Mouse (Mus musculus): ENCODE measurements around the gene Pisd.
"Not testable (repeated sequence)": the region's sequence is repeated elsewhere in the genome, so short reads cannot be mapped to it uniquely, and the experiment has no call there.

Pisd gene

GRCm38 (mm10) chr5:32785313-32785915 is at the start of gene Pisd:
Pisd (minus strand) TSS chr5:32785646.
- peak; percentile 96 to 98 for DNase-seq (ENCODE audit: low spot score in 2 of 2)

- DNase-seq (ENCODE audit: low spot score in 2 of 2), result no peak
Measured at GRCm38 (mm10) chr5:32834497-32834896, 49.1 kb upstream of the Pisd start.

- no peak for DNase-seq (ENCODE audit: low spot score in 2 of 2)
Measured at GRCm38 (mm10) chr5:32830054-32830453, 44.6 kb upstream of the Pisd start.

- not testable (repeated sequence) for DNase-seq (ENCODE audit: low spot score in 2 of 2)
Measured at GRCm38 (mm10) chr5:32828766-32829165, 43.3 kb upstream of the Pisd start.

DNA sequence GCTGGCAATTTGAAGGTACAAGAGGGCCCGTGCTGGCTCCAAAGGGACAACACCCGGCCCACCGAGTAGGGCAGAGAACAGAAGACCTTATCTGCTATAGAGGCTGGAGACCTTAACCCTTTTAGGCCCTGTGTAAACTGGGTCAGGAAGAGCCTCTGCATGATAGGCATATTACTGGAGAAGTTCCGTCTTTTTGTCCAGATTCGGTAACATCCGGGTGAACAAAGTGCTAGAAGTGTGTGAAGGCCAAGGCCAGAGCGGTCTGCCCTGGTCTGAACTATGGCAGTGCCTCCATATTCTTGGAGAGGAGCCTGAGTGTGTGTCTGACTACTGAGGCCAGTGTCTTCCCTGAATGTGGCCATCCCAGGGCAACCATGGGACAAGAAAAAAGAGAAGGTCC is 41.6 kb upstream of the Pisd start, which contains the start of gene Gm20671:
Gene Gm20671 (minus strand): TSS at position 101 of the 400 bp plus-strand sequence.
- DNase-seq (ENCODE audit: low spot score in 2 of 2), result no peak

DNA sequence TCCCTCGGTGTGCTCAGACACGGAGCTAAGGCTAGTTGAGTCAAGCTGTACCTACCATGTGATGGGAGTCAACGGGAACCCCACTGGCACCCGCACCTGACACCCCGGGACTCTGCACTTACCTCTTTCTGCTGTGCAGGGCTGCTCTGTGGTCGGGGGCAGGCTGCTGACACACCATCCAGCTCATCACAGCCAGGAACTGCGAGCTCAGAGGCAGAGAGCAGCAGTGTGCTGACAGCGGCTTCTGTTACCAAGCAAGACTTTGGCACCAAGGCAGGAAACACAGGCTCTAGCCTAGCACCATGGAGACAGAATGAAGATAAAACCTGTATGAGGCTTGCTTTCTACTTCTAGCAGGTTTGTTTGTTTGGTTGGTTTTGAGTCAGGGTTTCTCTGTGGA is 35.0 kb upstream of the Pisd start:
- DNase-seq (ENCODE audit: low spot score in 2 of 2), result no peak

GRCm38 (mm10) chr5:32815396-32815795 is 29.9 kb upstream of the Pisd start:
- DNase-seq (ENCODE audit: low spot score in 2 of 2), result no peak

GRCm38 (mm10) chr5:32786454-32786853 is 1.0 kb upstream of the Pisd start:
- not testable (repeated sequence) for DNase-seq (ENCODE audit: low spot score in 2 of 2)

DNA sequence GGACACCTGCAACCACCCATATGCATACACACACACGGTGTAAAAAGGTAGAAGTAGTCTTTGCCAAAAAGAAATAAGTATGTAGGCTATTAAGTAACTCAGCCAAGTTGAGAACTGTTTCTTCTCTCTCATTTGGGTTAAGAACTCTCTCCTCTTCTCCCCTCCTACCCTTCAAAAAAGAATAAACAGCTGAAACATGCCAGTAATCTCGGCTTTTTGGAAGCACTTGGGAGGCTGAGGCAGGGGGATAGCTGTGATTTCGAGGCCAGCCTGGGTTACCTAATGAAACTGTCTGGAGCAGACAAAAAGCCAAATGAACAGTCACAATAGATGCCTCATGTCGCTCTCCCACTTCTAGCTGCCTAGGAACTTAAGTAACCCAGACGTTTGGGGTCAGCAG is 720 bp downstream of the Pisd start:
- no peak for DNase-seq (ENCODE audit: low spot score in 2 of 2)

- DNase-seq (ENCODE audit: low spot score in 2 of 2), result no peak
Measured at GRCm38 (mm10) chr5:32781596-32781995, 3.9 kb downstream of the Pisd start.

GRCm38 (mm10) chr5:32778168-32778567 is 7.3 kb downstream of the Pisd start:
- no peak for DNase-seq (ENCODE audit: low spot score in 2 of 2)

- no peak for DNase-seq (ENCODE audit: low spot score in 2 of 2)
Measured at GRCm38 (mm10) chr5:32772361-32772760, 13.1 kb downstream of the Pisd start.

GRCm38 (mm10) chr5:32767636-32768373 is 17.6 kb downstream of the Pisd start:
- DNase-seq (ENCODE audit: low spot score in 2 of 2), result no peak

- DNase-seq (ENCODE audit: low spot score in 2 of 2), result no peak
Measured at GRCm38 (mm10) chr5:32767004-32767403, 18.4 kb downstream of the Pisd start.

- no peak for DNase-seq (ENCODE audit: low spot score in 2 of 2)
Measured at GRCm38 (mm10) chr5:32761566-32762140, 23.8 kb downstream of the Pisd start.

GRCm38 (mm10) chr5:32760787-32761186 is 24.7 kb downstream of the Pisd start:
- no peak for DNase-seq (ENCODE audit: low spot score in 2 of 2)

- not testable (repeated sequence) for DNase-seq (ENCODE audit: low spot score in 2 of 2)
Measured at GRCm38 (mm10) chr5:32760352-32760751, 25.1 kb downstream of the Pisd start.

GRCm38 (mm10) chr5:32759662-32760061 is 25.8 kb downstream of the Pisd start:
- no peak for DNase-seq (ENCODE audit: low spot score in 2 of 2)

- DNase-seq (ENCODE audit: low spot score in 2 of 2), result no peak
Measured at GRCm38 (mm10) chr5:32756141-32756540, 29.3 kb downstream of the Pisd start.

DNA sequence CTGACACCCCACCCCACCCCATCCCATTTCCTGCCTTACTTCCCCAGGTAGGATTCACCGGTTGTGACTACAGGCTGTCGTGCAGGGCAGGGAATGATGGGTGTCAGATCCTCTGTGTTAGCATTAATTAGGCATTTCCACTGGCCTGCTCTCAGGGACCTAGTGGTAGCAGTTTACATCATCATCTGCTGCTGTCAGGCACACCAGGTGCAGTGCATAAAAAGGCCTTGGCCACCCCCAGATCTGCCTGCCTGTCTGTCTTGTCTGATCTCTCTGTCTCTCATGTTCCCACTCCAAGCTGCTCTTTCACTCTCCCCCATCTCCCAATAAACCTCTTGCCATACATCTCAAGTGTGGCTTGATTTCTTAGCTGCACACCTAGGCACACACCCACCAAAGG is 33.7 kb downstream of the Pisd start:
- no peak for DNase-seq (ENCODE audit: low spot score in 2 of 2)

DNA sequence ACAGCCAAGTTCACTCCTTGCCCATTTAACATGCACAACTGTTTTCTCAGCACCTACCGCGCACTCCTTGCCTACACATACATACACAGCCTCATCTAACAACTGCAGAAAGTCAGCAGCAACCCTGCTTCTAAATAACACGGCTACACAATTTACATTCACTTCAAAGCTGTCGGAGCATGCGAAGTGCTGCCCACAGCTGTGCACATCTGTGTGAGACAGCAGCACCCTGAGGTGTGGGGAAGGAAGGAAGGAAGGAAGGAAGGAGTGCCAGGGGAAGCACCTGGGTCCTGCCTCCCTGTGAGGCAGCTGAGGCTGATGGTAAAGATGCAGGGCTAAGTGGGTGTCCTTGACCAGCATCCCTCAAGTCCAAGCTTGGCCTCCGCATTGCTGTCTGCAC is 36.5 kb downstream of the Pisd start:
- no peak for DNase-seq (ENCODE audit: low spot score in 2 of 2)

DNA sequence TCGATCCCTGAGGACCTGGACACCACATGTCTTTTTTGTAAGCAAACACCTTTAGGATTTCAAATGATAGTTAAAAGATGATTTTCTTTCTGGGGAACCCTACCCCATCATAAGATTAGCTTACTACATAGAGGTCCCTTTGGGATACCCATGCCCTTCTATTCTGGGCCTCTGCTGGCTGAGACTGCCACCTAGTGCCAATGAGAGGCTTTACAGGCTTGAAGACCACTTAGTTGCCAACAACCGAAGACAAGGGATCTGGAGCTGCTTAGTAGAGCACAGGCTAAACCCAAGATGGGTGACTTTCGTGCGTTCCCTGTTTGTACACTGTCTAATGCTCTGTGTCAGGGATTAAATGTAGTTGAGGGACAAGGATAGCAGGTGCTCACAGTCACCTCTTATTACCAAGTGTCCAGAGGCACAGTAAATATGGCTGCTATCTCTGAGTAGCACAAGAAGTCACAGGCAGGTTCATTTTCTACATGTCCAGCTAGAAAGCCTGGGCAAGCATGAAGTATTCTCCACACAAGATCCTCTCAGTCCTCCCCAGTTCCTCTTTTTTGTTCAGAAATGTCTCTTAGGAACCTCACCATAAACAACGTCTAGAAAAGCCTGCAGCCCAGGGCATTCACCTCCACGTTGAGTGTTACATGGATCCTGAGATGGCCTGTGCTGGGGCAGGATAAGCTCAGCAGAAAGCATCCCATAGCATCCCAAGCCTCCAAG is 37.6 kb downstream of the Pisd start:
- DNase-seq (ENCODE audit: low spot score in 2 of 2), result peak; percentile 24 to 74
